Mouse (Mus musculus): Measurements from ENCODE around the gene Sc5d.

GRCm38 (mm10) chr9:42260481-42260880 lies 3.6 kb downstream of the Sc5d start:
- TF ChIP-seq CTCF (IDR thresholded peaks at IDR 0.05; ENCODE audit: low read depth) (no peak), EP300 (IDR thresholded peaks at IDR 0.05; ENCODE audit: low read depth) (no peak)

All from liver, postnatal 0 days (tissue).